Mouse (Mus musculus): ENCODE data around the gene Kcnn1.

DNA sequence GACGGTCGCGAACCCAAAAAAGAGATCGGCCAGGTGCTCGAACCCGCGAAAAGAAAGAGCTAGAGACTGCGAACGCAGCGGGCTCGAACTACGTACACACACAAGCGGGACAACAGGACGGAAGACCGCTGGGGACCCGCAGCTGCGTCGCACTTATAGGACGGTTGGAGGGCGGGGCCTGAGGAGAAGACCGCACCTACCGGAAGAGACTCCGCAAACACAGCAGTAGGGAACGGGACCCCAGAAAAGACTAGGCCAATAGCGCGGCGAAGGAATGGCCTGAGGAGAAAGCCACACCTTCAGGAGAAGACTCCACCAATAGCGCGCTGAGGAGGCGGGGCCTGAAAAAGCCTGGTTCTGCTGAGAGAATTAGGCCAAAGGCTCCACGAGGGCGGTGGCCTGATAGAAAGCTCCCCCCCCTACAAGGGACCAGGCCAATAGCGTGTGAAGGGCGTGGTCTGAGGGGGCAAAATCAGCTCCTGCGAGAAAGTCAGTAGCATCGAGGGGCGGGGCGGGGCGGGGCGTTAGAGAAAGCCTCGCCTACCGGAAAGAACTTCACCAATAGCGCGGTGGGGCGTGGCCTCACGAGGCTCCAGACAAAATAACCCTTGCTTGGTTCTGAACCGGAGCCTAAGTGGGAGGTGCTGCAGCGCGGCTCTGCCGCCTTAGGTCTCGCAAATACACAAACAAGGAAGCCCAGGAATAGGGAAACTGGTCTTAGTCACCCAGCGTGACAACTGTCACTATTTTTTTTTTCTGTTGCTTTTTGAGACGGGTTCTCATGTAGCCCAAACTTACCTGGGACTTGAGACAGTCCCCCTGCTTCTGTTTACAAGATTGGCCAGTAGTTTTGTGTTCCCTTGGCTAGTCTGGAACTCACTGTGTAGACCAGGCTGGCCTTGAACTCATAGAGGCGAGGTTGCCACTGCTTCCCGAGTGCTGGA lies 23.4 kb downstream of the Kcnn1 start, which contains the start of gene Arrdc2:
- TF ChIP-seq POLR2A (IDR thresholded peaks at IDR 0.05; ENCODE audit: low read depth, low read length) (peak; percentile 99), CTCF (IDR thresholded peaks at IDR 0.05; ENCODE audit: extremely low read depth, insufficient read length, insufficient replicate concordance, low read depth, low read length) (no peak)

Measured in small intestine, adult 2 months (tissue).